Mouse (Mus musculus): Measurements from ENCODE around the gene Eif3m.
"Not testable (repeated sequence)": the region's sequence is repeated elsewhere in the genome, so short reads cannot be mapped to it uniquely, and the experiment has no call there.

Gene Eif3m

GRCm38 (mm10) chr2:105016967-105017287, at the start of gene Eif3m:
Eif3m (minus strand) TSS chr2:105017080.
- DNase-seq = peak; percentile 95

- no peak for DNase-seq
Observed at GRCm38 (mm10) chr2:105062741-105063372, 46.0 kb upstream of the Eif3m start.

GRCm38 (mm10) chr2:105058577-105059116, 41.8 kb upstream of the Eif3m start:
- peak; percentile 2 for DNase-seq

- DNase-seq = no peak
Observed at GRCm38 (mm10) chr2:105055529-105055928, 38.6 kb upstream of the Eif3m start.

- DNase-seq = no peak
Observed at GRCm38 (mm10) chr2:105048301-105048700, 31.4 kb upstream of the Eif3m start.

- no peak for DNase-seq
Observed at GRCm38 (mm10) chr2:105043152-105043551, 26.3 kb upstream of the Eif3m start.

- DNase-seq = no peak
Observed at GRCm38 (mm10) chr2:105040859-105041258, 24.0 kb upstream of the Eif3m start.

- no peak for DNase-seq
Observed at GRCm38 (mm10) chr2:105038879-105039278, 22.0 kb upstream of the Eif3m start.

GRCm38 (mm10) chr2:105037956-105038569, 21.2 kb upstream of the Eif3m start:
- DNase-seq = no peak

GRCm38 (mm10) chr2:105036401-105037070, 19.7 kb upstream of the Eif3m start:
- DNase-seq = no peak

GRCm38 (mm10) chr2:105035985-105036384, 19.1 kb upstream of the Eif3m start:
- DNase-seq = no peak

- DNase-seq = no peak
Observed at GRCm38 (mm10) chr2:105034084-105034483, 17.2 kb upstream of the Eif3m start.

GRCm38 (mm10) chr2:105030505-105030904, 13.6 kb upstream of the Eif3m start:
- no peak for DNase-seq

GRCm38 (mm10) chr2:105028806-105029205, 11.9 kb upstream of the Eif3m start:
- no peak for DNase-seq

GRCm38 (mm10) chr2:105026950-105027695, 10.2 kb upstream of the Eif3m start:
- no peak for DNase-seq

- DNase-seq = not testable (repeated sequence)
Observed at GRCm38 (mm10) chr2:105025610-105026009, 8.7 kb upstream of the Eif3m start.

GRCm38 (mm10) chr2:105023815-105024214, 6.9 kb upstream of the Eif3m start:
- DNase-seq = no peak

- DNase-seq = no peak
Observed at GRCm38 (mm10) chr2:105023031-105023615, 6.2 kb upstream of the Eif3m start.

GRCm38 (mm10) chr2:105021836-105022235, 5.0 kb upstream of the Eif3m start:
- DNase-seq = no peak

- no peak for DNase-seq
Observed at GRCm38 (mm10) chr2:105021256-105021655, 4.4 kb upstream of the Eif3m start.

GRCm38 (mm10) chr2:105019457-105019856, 2.6 kb upstream of the Eif3m start:
- DNase-seq = no peak

- no peak for DNase-seq
Observed at GRCm38 (mm10) chr2:105017802-105018201, 922 bp upstream of the Eif3m start.
